Mouse (Mus musculus): ENCODE measurements around the gene Btbd2.
A peak's percentile ranks its signal among the peaks of the same experiment; 100 is the strongest.

The Btbd2 gene

DNA sequence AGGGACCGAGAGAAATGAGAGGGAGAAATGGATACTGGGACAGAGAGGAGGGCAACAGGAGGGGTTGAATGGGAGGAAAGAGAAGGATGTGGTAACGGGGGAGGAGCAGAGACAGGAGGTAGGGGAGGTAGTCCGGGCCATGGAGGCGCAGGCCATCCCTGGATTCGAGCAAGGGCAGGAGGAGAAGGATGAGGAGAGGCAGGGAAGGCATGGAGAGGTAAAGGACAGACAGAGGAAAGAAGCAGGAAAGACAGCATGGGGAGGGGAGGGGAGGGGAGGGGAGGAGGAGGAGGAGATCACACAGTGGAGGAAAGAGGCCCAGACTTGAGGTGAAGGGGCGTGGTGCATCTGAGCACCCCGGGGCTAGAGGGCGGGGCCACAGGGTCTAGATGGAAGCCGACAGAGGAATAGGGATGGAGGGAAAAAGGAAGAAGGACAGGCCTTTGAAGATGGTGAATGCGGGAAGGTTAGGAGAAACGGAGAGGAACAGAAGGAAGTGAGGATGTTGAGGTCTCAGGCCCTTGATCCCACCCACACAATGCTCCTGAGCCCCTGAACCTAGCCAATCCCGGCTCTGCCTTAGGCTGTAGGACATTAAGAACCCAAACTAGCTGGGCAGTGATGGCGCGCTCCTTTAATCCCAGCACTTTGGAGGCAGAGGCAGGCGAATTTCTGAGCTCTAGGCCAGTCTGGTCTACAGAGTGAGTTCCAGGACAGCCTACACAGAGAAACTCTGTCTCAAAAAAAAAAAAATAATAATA lies at the start of gene Btbd2:
Btbd2 (minus strand) TSS at position 209 of the 761 bp plus-strand sequence.
- no peak for DNase-seq

DNA sequence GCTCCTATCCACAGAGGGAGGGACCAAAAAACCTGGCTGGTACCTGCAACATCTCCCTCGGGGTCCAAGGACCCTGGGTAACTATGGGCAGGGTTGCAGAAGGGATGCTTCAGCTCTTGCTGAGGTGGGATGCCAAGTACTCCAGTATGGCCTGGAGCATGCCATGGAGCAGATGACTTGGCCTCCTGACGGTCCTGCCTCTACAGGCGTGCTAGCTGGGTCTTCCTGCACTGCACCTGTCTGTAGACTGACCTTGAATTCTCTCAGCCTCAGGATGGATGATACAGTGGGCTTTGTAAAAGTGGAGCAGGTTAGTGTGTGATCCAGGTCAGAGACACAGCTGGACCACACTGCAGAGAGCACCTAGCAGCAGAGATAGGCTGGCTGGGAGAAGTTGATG lies 48.6 kb upstream of the Btbd2 start:
- DNase-seq = no peak

DNA sequence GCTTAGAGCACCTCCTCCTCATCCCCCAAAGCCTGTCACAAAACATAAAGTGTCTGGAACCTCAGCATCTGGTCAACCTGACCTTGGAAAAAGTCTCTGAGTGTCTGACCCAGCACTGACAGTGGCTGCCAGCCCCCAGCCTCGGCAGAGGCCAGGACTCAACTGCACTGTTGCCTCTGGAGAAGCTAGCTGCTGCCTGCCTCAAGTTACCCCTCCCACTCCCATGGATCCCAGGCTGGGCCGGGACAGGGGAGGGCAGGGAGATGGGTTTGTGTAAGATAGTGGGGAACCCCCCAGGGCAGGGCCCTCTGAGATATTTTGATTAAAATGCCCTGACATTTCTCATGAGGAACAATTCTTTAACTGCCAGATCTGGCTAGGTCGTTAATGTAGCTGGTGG lies 48.2 kb upstream of the Btbd2 start:
- DNase-seq = no peak

DNA sequence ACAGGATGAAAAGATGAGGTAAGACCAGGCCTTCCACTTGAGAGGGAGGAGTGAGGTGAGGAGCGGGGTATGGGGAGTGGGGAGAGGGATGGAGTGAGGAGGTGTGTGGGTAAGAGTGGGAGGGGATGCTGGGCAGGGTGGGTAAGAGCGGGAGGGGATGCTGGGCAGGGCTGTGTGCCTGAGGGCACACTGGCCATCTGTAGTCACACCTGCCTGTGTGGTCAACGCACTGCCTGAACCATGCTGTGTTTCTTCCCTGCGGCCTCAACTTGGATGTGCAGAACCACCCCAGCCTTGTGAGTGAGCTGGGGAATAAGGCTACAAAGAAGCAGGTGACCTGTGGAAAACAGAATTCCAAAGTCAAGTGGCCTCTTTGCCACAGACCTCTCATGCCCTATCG lies 47.5 kb upstream of the Btbd2 start:
- DNase-seq = no peak

DNA sequence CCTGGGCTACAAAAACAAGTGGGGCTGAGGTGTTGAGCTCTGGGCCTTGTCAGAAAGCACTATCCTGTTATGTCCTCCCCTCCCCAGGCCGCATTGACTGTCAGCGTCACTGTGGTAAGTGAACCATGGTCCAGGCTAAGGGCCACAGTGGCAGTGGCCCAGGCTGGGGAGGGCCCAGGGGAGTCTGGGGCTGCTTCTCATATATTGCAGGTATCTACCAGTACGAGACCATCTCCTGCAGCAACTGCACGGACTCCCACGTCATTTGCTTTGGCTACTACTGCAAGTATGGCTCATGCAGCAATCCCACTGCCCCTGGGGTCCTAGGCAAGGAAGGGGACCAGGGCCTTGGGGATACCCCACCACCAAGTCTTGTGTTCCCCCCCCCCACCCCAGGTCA lies 46.8 kb upstream of the Btbd2 start:
- no peak for DNase-seq

DNA sequence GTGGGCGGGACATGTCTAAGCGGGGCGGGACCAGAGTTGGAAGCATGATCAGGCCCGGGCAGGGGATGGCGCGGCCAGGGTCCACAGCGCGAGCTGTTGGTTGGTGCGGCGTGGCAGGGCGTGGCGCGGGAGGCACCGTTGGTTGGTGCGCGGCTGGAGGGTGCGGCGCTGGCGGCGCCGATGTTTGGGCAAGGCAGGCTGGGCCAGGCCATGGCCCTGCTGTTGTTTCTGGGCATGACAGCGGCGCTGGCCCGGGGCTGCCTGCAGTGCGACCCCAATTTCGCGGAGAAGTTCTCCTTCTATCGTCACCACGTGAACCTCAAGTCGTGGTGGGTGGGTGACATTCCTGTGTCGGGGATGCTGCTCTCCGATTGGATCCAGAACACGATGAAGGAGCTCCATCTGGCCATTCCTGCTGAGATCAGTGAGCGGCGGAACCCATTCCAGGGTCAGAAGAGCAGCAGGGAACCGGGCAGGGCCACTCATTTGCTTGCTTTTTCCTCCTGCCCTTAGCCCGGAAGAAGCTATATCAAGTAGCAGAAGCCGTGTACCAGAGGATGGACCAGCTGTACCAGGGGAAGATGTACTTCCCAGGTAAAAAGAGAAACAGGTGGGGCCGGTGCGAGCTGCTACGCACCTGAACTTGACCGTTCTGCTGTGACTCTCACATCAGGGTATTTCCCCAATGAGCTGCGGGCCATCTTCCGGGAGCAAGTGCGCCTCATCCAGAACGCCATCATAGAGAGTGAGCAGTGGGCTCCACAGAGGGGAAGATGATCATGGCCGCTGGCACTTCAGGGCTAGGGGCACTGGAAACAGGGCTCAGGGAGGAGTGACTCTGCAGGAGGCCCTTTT lies 45.9 kb upstream of the Btbd2 start:
- peak; percentile 97 for DNase-seq

DNA sequence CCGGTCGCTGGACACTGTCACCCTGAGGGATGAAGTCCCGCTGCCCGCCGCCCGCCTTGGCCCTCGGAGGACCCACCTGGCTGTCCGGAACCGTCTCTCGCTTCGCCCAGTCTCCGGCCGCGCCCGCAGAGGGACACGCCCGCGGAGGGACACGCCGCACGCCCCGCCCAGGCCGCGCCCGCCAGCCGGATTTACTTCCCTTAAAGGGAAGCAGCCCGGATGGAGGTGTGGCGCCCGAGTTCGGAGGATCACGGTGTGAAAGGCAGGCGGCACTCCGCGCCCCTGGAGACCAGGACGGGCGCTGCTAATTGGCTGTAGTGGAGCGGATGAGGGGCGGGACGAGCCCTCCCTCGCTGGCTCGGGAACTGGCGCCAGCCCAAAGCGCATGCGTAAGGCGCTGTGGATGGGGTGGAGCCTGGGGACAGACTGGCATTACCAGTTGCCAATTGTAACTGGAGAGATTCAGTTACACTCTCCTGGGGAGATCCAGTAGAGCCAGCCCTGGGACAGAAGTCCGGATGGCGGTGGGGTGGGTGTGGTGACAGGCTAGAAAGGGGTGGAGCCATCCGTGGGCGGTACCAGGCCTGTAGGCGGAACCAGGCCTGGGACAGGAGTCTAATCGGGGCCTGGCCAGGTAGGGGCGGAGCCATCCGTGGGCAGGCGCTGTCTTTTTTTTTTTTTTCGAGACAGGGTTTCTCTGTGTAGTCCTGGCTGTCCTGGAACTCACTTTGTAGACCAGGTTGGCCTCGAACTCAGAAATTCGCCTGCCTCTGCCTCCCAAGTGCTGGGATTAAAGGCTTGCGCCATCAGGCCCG lies 45.1 kb upstream of the Btbd2 start, which contains the start of the genes Mob3a and Izumo4:
Mob3a (minus strand) TSS at position 257 of the 815 bp plus-strand sequence.
Izumo4 (plus strand) TSS at position 464 of the 815 bp plus-strand sequence.
- peak; percentile 99 for DNase-seq

DNA sequence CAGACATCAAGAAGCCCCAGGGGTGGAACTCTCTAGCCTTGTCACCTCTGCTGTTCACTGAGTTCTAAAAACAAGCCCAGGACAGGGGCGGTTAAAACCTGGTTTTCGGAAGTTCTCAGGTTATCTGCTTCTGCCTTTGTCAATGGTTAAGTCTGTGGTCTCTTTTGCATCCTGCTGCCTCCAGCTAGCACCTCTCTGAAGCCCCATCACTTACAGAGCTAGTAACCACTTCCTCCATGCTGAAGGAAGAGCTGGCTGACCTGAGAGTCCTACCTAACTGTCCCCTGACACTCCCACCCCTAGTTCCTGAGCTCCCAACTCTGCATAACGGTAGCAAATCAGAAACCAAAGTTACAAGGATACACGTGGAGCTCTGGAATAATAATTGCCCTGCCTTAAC lies 43.9 kb upstream of the Btbd2 start:
- DNase-seq = no peak

DNA sequence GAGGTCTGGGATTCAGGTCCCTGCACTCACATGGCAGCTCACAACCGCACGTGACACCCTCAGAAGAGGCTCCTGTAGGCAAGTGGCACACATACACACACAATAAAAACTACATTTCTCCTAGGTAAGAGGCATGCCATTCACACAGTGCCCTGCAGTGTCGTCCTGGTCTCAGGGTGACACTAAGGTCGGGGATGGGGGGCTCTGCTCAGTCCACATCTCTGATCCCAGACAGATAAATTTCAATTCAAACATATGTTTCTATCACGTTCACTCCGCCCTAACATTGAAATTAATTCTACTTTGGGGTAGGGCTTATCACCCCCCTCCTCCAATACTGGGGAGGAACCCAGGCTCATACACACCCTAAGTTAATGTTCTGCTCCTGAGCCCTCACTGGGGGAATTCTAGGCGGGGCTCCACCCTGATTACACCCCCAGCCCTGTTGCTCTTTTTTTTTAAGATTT lies 43.2 kb upstream of the Btbd2 start:
- no peak for DNase-seq

DNA sequence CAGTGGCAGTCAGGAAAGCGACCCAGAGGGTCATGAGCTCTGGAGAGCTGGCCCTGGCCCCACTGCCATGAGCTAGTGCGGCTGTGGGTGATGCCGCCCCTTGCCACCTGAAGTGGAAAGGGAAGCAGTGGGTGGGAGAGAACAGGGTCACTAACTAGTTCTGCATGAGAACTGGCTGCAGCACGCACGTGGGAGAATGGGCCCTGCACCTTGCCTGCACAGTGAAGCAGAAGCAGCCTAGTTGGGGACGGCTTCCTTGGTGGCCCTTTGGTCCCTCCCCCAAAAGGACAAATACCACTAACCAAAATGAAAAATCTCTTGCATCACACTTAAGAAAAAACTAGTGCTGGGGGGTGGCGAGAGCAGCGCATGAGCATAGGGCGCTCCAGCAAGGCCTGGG lies 41.7 kb upstream of the Btbd2 start:
- DNase-seq = no peak

DNA sequence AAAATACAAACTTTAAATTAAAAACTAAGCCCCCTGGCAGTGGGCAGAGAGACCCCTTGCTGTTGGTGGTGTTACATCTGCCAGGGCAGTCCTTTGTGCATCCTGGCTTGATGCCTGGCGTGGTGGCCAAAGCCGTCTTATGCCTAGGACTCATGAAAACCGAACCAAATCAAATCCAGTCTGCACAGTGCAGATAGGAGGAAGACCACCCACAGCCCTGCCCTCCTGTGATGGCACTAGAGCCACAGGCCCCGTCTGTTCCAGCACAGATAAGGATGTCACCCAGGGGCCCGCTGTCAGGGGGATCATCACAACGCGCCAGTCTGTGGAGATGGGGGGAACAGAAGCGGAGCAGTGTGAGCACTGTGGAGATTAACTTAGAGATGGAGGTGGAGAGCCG lies 40.9 kb upstream of the Btbd2 start:
- no peak for DNase-seq

DNA sequence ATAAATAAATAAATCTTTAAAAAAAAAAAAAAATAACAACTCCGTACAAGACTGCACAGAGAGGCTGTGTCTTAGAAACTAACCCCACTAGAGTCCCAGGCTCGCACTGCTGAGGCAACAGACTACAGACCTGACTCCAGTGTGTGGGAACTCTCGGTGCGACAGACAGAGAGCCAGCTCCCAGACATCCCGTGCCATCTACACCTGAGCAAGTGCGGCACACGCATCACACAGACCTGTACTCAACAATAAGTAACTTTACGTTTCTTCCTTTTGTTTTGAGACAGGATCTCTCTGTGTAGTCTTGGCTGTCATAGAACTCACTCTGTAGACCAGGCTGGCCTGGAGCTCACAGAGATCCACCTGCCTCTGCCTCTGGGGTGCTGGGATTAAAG lies 40.5 kb upstream of the Btbd2 start:
- DNase-seq = no peak

DNA sequence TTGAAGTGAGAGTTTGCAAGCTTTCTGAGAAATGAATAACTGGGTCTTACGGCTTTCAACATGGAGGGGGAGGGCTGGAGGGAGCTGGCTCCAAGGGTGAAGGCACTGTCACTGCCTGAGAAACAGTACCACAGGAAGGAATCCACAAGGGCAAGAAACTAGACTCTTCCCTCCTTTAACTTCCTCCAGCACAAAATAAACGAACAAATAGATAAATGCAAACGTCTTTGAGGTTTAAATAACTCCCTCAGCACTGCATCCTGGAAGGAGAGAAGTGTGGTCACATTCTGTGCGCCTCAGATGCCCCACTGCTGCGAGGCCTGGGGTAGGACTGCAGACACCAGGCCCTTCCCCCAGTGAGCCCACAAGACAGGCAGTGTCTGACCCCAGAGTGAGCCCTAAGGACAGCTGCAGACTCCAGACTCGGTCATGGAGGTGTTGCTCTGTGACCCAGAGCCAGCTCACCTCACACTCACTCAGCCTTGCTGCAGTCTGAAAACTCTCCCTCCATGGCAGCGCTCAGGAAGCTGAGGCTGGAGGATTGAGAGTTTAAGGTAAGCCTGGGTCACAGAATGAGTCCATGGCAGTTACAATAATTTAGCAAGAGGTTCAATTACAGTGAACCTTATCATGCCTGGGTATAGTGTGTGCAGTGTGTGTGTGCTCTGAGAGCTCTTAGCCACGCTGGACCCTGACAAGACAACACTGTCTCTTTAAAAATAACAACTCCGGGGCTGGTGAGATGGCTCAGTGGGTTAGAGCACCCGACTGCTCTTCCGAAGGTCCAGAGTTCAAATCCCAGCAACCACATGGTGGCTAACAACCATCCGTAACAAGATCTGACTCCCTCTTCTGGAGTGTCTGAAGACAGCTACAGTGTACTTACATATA lies 39.9 kb upstream of the Btbd2 start:
- no peak for DNase-seq

DNA sequence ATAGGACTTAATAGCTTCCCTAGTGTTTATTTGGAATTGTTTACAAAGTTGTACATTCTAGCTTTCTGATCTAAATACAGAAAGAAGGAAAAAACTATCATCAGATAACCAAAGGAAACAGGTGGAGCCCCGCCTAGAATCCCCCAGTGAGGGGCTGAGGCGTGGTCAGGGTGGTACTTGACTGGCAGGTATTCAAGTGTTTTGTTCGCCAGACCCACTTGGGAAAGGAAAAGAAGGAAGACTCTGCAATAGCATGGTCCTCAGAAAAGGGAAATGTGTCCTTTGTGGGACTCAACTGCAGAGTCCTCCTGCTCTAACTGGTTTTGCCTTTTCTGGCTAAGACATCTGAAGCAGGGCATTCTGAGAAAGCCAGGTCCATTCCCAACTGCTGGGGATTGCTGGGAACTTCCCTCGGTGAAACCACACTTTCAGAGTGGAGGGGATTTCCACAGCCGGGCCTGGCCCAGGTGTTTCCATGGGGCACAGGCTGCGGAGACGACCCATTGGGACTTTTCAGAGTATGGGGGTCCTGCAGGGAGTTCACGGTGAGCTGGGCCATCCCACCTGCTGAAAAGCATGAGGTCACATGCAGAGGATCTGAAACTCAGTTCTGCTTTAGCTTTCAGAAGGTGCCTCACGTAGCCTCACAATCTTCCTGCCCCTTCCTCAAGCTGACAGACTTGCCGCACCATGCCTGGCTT lies 39.1 kb upstream of the Btbd2 start:
- DNase-seq = no peak

DNA sequence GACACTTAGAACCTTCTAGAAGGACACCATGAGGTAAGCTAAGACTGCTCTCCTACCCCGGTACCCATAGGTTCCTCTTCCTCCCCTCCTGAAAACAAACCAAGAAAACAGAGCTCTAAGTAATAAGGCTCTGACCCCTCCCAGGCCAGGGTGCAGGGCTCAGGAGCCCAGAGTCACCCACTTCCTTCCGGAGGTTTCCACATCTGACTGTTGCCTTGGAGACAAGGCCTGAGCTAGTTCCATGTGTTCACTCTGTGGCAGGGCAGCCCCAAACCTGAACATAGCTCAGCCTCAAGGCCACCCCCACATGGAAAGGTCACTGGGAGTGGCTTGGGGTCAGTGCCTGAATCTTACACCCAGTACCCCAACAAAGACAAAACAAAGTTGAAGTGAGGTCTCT lies 38.3 kb upstream of the Btbd2 start:
- DNase-seq = peak; percentile 54

DNA sequence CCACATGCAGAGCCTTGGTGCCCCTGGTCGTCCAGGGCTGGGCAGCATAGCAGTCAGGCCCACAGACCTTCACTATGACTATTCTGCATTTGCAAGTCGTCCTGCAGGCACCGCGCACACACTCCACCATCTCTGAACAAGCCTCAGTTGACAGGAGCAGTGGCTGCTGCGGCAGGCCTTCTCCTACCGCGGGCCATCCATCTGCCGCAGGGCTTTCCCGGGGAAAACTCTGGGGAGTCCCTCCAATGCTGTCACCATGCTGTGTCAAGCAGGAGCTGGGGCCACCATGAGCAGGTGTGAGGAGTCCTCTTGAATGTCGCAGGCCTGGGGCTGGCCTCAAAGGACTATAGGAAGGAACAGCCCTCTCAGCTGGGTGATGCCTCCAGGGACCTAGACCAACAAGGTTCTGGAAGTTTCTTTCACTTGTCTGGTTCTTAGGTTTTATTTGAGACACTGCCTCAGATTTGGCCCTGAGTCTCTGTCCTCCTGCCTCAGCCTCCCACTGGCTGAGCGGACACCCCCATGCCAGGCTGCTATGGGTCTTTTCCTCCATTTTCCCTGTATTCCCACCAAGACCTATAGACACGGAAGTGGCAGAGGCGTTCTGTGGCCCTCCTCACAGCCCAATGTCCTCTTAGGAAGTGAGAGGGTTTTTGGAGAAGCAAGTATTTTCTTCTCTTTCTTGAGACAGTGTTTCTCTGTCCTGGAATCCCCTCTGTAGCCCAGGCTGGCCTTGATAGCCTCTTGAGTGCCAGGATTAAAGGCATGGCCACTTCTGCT lies 37.5 kb upstream of the Btbd2 start:
- DNase-seq = no peak

DNA sequence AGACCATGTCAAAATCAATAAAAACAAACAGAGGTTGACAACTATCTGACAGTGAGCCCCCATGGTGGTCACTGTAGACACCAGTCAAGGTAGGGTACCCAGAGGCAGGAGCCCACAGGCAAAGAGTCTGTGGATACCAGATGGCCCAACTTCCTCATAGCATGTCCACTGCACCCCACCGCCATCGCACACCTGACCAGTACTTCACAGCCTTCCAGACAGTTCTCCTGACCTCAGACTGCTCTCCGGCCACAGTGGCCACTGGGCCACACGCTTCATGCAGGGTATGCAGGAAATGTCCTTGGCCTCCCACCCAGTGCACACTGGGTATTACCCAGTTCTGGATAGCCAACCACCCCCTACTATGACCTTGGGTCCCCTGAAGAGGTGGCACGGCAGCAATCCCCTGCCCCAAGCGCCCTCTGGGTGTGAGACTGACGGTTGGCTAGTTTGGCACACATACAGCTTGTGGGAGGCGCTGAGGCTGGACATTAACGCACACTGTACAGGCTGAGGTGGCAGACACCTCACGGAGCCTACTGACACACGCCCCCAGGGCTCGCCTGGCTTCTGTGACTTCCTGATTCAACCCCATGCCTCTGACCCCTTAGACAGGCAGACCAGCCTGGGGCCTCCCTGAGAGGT lies 36.7 kb upstream of the Btbd2 start:
- no peak for DNase-seq

DNA sequence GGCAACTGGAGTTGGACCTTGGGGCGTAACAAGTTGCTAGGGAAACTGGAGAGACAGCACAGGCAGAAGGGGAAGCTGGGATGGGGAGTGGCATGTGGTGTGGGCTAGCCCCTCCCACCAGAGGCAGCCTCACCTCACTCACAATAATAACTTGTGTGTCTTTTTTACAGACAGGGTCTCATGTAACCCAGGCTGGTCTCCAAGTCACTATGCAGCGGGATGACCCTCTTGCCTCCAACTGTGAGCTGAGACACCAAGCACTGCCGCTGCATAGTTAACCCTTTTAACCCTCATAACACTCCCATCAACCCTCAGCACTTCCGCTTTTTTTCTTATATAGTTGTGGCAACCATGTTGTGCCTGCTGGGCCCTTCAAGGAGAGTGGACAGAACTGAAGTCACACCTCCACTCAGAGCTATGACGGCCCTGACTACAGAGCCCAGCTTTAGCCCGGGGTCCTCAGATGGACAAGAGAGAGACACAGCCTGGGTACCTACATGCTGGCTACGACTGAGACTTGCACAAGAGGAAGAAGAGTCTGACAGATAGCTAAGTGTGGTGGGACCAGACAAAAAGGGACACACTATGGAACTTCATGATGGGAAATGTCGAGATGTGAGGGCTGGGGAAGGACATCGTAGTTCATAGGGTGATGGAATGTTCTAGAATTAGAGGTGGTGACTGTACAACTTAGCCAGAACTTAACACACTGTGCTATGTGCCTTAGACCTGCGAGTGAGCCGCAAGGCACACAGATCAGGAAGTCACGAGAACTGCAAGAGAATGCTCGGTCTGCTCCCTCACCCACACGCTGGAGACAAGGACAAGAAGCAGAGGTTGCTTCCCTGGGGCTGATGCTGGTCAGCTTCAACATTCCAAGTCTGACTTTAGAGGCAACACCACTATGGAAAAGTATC lies 35.6 kb upstream of the Btbd2 start:
- no peak for DNase-seq

DNA sequence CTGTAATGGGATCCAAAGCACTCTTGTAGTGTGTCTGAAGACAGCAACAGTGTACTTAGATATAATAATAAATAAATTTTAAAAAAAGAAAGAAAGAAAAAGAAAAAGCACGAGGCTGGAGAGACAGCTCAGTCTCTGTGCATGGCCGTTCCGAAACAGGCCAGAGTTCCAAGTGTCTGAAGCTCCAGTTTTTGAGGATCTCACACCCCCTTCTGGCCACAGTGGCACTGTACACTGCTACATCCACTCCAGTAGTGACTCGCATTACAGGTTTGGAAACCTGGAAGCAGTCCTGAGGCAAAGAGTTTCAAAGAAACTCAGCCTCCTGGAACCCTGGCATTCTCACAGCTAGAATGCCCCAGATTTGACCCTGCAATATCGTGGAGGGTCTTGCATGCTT lies 31.0 kb upstream of the Btbd2 start:
- peak; percentile 88 for DNase-seq

Data from kidney, postnatal 10 days (tissue).